Mouse (Mus musculus) urinary bladder, postnatal 14 days (tissue): ENCODE results near the gene H2afx.

Experiments
- DNase-seq: peaks from one replicate; pipeline ENCODE4 v3.0.0; 2021; ENCODE audit warnings: low spot score

Gene H2afx

GRCm38 (mm10) chr9:44379862-44380261, 45.4 kb downstream of the H2afx start:
- peak; percentile 27 for DNase-seq

- DNase-seq, result no peak
Observed at GRCm38 (mm10) chr9:44384596-44384995, 50.1 kb downstream of the H2afx start.
